Mouse (Mus musculus): ENCODE measurements around the gene Fam25c. TPM values are rescaled to one million over a fixed set of nuclear protein-coding genes. Genes with fewer than 3 reads are reported as not detected.
A peak's percentile ranks its signal among the peaks of the same experiment; 100 is the strongest.

Fam25c gene
- total and polyA plus RNA-seq, 3 experiments: not detected

DNA sequence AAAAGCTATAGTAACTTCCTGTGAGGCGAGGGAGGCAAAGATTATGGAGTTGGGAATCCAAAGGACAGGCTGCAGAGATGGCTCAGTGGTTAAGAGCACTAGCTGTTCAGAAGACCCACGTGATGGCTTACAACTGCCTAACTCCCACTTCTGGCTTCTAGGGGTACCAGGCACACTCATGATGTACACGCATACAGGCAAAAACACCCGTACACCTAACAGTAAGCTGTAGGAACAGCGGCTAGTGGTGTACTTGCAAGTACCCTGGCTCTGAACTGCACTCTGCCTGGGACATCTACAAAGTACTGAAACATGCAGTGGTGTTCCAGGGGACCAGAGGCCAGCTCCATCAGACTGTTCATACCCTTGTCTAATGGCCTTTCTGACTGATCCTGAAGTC lies 8.1 kb downstream of the Fam25c start:
- Histone ChIP-seq H3K9ac (ENCODE audit: insufficient read depth, low read depth) (no peak overlapping the region), H3K27me3 (replicated peaks) (no peaks in the 10 kb centered on the region), H3K27ac (ENCODE audit: insufficient read depth, low read depth) (no peak overlapping the region), H3K9me3 (replicated peaks; ENCODE audit: low read length) (no peaks in the 10 kb centered on the region), H3K4me3 (replicated peaks in 1 of 3; ENCODE audit: low read depth in 2 of 3, low read length in 2 of 3, poor library complexity in 1 of 3) (no peak overlapping the region), H3K4me2 (ENCODE audit: insufficient read depth, low read depth, poor library complexity, severe bottlenecking) (no peak overlapping the region), H3K36me3 (replicated peaks in 1 of 2; ENCODE audit: control insufficient read depth in 1 of 2, insufficient read depth in 1 of 2, low read length in 1 of 2) (peaks cover 7 to 31% of the 10 kb centered on the region in 2 experiments), H3K79me2 (replicated peaks; ENCODE audit: control insufficient read depth, extremely low read depth, insufficient read depth, poor library complexity, severe bottlenecking) (no peaks in the 10 kb centered on the region), H3K4me1 (ENCODE audit: control insufficient read depth in 1 of 2, insufficient read depth in 2 of 2) (peaks cover 0 to 14% of the 10 kb centered on the region in 2 experiments; a peak in 1 of 4 replicates)
- in situ Hi-C loops (cut with MboI; ENCODE audit: low pct_ligation_motif_present, low pct_unique_long_range_greater_than_20kb, low sequenced_read_pairs) (no loop called here), dilution Hi-C loops (cut with MboI; ENCODE audit: extremely low pct_ligation_motif_present, extremely low pct_unique_long_range_greater_than_20kb, low sequenced_read_pairs) (no loop called here)
- TF ChIP-seq NRF1 (IDR thresholded peaks at IDR 0.05; ENCODE audit: low read depth, low read length) (no peak), USF2 (conservative IDR thresholded peaks at IDR 0.05; ENCODE audit: low read depth, low read length) (no peak), USF1 (IDR thresholded peaks at IDR 0.05; ENCODE audit: low read depth, low read length) (no peak), E2F4 (IDR thresholded peaks at IDR 0.05; ENCODE audit: insufficient replicate concordance, low read depth, low read length) (no peak), HCFC1 (IDR thresholded peaks at IDR 0.05; ENCODE audit: low read depth, low read length) (no peak), JUN (IDR thresholded peaks at IDR 0.05; ENCODE audit: insufficient read depth, low read depth, low read length) (no peak), MEF2A (IDR thresholded peaks at IDR 0.05; ENCODE audit: borderline replicate concordance, low read depth, low read length) (no peak), EP300 (IDR thresholded peaks at IDR 0.05; ENCODE audit: low read length) (no peak), ELF1 (IDR thresholded peaks at IDR 0.05; ENCODE audit: low read depth, low read length) (no peak), JUND (conservative IDR thresholded peaks at IDR 0.05; ENCODE audit: low read depth, low read length) (no peak), SIN3A (IDR thresholded peaks at IDR 0.05; ENCODE audit: low read length) (no peak), NELFE (IDR thresholded peaks at IDR 0.05; ENCODE audit: low read depth, low read length) (no peak), TBP (conservative IDR thresholded peaks at IDR 0.05; ENCODE audit: low read depth, low read length) (no peak), MXI1 (IDR thresholded peaks at IDR 0.05; ENCODE audit: low read depth, low read length) (no peak), ZKSCAN1 (IDR thresholded peaks at IDR 0.05; ENCODE audit: borderline replicate concordance, low read depth, low read length) (no peak)
- DNase-seq (ENCODE audit: extremely low read depth): no peak

DNA sequence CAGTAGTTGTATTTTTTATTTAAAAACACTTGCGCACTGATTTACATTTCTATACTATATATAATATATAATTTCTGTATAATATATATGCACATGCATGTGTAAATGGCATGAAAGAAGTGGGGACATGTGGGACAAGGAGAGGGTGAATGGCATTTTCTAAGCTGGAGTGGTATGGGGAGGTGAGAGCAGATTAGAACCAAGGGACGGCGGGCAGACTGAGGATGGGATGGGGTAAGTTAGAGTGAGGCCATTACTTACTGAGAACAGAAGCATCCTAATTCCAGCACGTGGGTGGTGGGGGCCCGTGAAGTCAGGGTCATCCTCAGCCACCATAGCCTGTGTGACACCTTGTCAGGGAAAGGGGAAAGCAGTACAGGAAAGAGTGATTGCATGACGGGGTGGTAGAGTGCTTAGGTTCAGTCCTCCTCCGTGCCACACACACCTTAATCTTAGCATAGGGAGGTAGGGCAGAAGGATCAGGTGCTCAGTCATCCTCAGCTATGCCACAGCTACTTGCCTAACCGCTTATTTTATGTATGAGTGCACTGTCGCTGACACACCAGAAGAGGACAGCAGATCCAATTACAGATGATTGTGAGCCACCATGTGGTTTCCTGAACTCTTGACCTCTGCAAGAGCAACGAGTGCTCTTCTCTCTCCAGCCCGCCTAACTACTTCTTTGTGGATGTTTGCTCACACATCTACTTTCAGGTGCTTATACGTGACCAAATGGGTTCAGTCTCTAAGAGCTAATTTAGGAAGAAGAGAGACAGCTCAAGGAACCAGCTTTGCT lies 9.3 kb downstream of the Fam25c start:
- peaks cover 17 to 41% of the 10 kb centered on the region in 2 experiments for H3K36me3 ChIP-seq (replicated peaks in 1 of 2; ENCODE audit: control insufficient read depth in 1 of 2, insufficient read depth in 1 of 2, low read length in 1 of 2)
- no peaks in the 10 kb centered on the region for H3K79me2 ChIP-seq (replicated peaks; ENCODE audit: control insufficient read depth, extremely low read depth, insufficient read depth, poor library complexity, severe bottlenecking)
- no peak overlapping the region for H3K27ac ChIP-seq (ENCODE audit: insufficient read depth, low read depth)
- peaks cover 0 to 14% of the 10 kb centered on the region in 2 experiments; a peak in 1 of 4 replicates for H3K4me1 ChIP-seq (ENCODE audit: control insufficient read depth in 1 of 2, insufficient read depth in 2 of 2)
- peak in 1 of 2 experiments; percentile 39; a peak in 2 of 4 replicates for TF ChIP-seq CTCF (conservative IDR thresholded peaks at IDR 0.05 in 1 of 2, IDR thresholded peaks at IDR 0.05 in 1 of 2; ENCODE audit: low read depth in 2 of 2, low read length in 2 of 2)
- no peak for TF ChIP-seq KAT2A (IDR thresholded peaks at IDR 0.05; ENCODE audit: insufficient replicate concordance, low read length)
- no peak for TF ChIP-seq POLR2AphosphoS2 (IDR thresholded peaks at IDR 0.05; ENCODE audit: low read depth, low read length)
- TF ChIP-seq SMC3 (IDR thresholded peaks at IDR 0.05; ENCODE audit: low read depth, low read length): peak; percentile 18; the same call in 1 of the 2 replicates
- TF ChIP-seq USF1 (IDR thresholded peaks at IDR 0.05; ENCODE audit: low read depth, low read length): no peak
- no peaks in the 10 kb centered on the region for H3K27me3 ChIP-seq (replicated peaks)
- no peak overlapping the region for H3K9ac ChIP-seq (ENCODE audit: insufficient read depth, low read depth)
- in situ Hi-C loops (cut with MboI; ENCODE audit: low pct_ligation_motif_present, low pct_unique_long_range_greater_than_20kb, low sequenced_read_pairs): no loop called here
- dilution Hi-C loops (cut with MboI; ENCODE audit: extremely low pct_ligation_motif_present, extremely low pct_unique_long_range_greater_than_20kb, low sequenced_read_pairs): no loop called here
- H3K4me3 ChIP-seq (replicated peaks in 1 of 3; ENCODE audit: low read depth in 2 of 3, low read length in 2 of 3, poor library complexity in 1 of 3): no peak overlapping the region
- H3K4me2 ChIP-seq (ENCODE audit: insufficient read depth, low read depth, poor library complexity, severe bottlenecking): no peak overlapping the region
- DNase-seq (ENCODE audit: extremely low read depth): peak; percentile 26
- no peaks in the 10 kb centered on the region for H3K9me3 ChIP-seq (replicated peaks; ENCODE audit: low read length)
